Mouse (Mus musculus): ENCODE measurements around the gene Prss54.

DNA sequence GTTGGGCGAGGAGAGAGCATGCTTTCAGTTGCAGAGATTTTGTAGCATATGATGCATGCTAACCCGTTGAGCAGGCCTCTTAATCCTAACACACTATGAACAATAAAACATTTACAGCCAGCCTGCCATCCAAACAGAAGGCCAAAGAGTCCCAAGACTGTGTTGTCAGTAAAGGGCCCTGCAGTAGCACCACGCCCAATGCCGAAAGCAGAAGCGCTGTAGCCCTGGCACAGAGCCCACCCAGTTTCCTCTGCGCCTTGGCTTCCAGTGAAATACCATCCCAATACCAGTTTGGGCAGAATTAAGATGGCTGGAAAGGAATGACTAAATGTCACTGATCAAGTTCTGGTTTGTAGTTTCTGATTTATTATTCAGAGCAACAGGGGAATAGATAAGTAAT is 33.9 kb downstream of the Prss54 start:
- TF ChIP-seq CTCF (IDR thresholded peaks at IDR 0.05; ENCODE audit: borderline replicate concordance, extremely low read depth, insufficient read depth, insufficient read length) (no peak), POLR2A (IDR thresholded peaks at IDR 0.05; ENCODE audit: borderline replicate concordance, extremely low read depth, insufficient read depth, insufficient read length, poor library complexity, severe bottlenecking) (no peak)
